Mouse (Mus musculus) ovary, adult 18-20 months (tissue): ENCODE data around the gene Ttll8.

Experiments
- DNase-seq: peaks from one replicate; pipeline ENCODE4 v3.0.0; 2022; ENCODE audit warnings: low spot score, mixed read lengths

The Ttll8 gene

DNA sequence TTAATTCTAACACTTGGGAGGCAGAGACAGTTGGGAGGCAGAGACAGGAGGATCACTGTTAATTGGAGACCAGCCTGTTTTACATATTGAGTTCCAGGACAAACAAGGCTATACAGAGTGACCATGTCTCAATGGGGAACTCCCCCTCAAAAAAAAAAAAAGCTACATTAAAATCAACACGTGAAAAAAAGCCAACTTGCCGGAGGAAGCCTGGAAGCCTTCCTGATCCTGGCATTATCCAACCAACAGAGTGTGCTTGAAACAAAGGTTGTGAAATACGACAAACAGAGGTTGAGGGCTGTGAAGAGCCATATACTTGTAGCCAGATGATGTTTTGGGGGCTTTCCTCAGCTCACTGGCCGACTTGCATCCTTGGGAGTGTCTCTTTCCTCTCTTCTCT, 71.4 kb downstream of the Ttll8 start:
- no peak for DNase-seq

DNA sequence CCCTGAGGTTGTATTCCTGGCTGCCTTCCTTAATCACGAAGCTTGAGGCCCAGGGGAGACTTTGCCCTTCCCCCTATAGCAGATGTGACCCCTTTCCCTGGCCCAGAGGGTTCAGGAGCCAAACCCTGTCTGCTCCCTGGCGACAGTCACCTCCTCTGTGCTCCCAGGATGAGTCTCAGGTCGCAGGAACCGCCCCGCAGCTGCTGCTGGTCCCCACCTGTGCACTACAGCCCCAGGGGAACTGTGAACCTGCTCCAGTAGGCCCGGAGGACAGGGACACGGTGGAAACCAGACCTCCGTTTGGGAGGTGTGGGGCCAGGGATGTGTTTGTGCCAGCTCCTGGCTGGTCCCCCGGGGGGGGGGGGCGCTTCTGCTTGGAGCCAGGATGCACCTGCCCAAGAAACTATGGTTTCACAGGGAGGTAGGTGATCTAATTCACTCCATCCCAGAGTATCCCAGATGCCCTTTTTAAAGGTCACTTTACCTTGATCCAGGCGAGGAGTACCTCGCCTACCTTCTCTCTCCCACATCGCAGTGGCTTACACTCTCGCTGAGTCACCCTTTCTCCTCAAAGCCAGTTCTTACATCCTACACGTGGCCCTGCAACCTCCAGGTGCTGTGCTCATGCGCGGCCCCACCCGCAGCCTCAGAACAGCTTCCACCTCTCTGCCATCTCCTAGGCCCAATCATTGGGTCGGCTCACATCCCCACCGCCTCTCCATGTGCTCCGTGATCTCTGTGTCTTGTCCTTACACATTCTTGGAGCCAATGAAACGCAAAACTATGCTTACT, 72.8 kb downstream of the Ttll8 start:
- no peak for DNase-seq

DNA sequence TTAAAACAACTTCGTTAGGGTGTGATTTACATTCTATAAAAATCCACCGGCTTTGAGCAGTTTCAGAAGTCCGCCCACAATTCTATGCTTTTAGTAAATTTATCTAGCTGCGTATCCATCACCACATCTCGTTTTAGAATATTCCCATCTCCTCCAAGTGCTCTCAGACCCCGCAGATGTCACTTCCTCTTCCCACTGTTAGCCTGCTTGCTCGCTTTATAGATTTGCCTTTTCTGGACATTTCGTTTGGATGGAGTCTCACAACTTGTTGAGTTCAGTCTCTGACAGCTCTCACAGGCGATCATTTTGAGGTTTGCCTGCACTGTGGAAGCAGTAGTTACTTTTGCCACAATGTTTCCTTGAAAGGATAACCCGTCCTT, 77.2 kb downstream of the Ttll8 start:
- DNase-seq = no peak

DNA sequence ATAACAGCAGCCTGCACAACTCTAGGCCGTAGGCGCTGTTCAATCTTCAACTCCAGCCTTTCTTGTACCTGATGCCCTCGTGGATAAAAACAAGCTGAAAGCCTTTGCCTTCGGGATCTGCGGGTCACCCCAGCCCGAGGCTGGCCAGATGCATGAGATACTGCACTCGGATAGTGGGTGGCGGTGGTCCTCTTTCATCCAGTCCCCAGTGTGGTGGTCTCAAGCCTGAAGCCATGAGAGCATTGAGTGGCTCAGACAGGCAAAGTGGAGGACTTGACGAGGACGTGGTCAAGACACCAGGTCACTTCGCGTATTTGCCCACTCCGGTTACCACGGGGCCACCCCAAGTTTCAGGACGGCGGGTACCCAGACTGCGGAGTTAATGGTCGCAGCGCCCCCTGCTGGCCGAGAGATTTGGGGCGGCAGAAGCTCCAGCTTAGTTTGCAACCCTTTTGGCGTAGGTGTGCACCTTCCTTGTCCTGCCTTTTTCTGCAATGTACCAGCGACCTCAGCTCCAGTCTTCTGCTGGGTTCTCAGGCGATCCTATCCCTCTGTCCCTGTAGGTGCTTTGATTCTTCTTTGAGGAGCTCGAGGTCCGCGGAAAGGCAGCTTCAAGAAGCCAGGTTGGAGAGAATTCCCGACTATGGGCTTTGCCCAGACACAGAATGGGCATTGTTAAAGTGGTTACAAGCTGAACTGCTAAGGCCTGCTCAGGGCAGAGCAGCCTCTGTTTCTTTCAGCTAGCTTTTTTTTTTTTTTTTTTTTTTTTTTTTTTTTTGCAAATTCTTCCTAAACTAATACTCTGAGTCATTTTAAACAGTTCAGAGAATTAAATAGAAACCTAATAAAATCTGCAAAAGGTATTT, 77.8 kb downstream of the Ttll8 start:
- DNase-seq = no peak

DNA sequence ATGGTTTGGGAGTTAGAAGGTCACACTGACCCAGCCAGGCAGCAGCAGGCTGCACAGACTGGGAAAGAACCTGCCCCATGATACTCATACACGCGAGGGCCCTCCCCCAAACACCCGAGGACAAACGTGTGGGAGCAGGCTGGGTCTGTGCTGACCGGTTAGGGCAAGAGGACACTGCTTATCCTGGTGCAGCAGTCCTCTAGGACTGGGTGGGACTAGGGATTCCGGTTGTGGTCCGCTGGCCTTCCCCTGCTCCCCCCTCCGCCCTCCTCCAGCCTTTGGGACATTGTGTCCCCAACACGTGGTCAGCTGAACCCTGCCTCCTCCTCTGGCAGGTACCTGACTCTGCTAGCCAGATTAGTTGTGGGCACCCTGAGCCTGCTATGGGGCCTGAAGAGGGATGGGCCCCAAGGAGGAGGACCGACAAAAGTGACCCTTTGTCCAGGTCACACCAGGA, 78.6 kb downstream of the Ttll8 start:
- peak; percentile 64 for DNase-seq

DNA sequence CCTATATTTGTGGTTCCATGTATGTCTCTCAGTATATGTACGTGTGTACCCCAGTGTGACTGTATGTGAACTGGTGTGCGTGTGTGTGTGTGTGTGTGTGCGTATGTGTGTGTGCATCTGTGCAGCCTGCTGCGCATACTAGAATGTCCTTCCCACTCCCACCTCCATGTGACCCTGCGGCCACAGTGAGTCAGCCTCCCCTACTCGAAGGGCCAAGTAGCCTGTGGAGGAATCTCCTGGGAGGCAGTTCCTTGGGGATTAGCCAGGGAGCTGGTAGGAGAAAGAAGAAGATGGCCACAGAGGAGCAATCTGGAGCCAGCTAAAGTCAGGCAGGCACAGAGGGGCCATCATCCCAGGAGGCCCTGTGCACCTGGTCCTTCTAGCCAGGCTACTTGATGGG, 79.7 kb downstream of the Ttll8 start:
- no peak for DNase-seq

DNA sequence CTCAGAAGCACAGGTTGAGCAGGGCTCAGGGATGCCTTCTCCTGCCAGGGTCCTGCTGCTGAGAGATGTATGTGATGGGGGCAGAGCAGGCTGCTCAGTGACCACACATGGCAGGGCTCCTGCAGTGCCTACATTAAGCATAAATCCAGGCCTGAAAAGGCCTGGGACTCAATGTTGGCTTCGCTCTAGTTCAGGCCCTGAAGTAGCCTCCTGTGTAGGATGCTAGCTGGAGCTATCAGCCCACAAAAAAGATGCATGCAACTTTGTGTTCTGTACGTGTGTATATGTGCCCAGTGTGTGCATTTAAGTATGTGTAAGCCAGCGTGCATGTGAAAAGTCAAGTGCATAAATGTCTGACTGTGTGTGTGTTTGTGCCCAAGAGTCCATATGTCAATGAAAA, 80.2 kb downstream of the Ttll8 start:
- DNase-seq = no peak

DNA sequence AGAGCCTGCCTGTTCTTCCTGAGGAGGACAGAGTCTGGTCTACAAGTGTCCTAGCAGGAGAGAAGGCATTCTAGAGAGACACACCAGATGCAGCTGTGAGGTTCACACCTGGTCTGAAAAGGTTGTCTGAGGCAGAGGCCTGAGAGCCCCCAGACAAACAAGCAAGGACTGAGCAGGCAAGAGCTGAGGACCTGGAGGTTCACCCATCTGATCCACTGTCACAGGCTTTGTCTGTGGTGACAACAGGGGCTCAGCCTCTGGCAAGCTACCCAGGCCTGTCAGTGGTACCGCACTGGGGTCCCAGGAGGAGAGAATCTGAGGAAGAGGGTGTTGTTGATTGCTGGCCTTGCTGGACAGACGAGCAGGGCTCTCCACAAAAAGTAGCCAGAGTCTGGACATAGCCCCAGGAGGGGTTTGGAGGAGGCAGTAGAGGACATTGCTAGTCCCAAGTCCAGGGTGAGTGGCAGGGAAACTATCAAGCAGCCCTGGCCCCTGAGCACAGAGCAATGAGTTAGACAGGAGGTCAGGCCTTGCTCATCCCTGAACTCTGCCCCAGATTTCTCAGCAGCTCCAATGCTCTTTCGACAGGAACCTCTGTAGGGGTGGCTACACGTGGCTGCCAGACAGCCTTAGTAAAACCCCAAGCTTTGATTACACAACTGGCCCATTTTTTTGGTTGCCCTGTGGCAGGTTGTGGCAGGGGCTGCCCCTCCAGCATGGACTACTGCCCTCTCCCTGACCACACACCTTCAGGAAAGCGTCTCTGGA, 83.6 kb downstream of the Ttll8 start:
- no peak for DNase-seq

DNA sequence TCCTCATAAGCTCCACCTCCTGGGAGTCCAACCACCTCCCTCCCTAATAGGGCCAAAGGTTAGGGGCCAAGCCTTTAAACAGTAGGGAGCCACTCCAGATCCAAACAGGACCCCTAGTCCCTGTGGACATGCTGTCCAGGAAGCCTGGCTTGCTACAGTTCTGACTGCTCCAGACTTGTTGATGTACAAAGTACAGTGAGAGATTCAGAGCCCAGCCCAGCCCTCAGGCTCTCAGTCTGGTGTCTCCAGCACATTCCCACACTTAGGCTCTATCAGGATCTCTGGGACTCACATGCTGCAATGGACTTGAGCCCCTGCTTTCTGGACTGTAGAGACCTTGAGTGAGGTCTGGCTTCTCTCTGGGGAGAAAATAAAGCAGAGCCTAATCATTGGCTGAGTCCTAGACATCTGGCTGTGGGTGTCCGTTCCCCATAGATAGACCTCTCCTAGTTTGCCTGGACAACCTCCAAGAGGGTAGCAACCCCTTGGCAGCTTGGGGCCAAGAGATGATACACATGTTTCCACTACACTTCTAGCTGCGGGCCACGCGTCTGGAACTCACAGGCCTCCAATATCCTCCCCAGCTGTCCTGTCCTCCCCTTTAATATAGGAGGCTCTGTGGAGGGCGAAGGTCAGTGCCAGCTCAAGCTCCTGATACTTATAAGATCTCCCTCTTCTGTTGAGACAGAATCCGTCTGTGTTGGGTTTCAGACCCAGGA, 86.0 kb downstream of the Ttll8 start:
- no peak for DNase-seq

DNA sequence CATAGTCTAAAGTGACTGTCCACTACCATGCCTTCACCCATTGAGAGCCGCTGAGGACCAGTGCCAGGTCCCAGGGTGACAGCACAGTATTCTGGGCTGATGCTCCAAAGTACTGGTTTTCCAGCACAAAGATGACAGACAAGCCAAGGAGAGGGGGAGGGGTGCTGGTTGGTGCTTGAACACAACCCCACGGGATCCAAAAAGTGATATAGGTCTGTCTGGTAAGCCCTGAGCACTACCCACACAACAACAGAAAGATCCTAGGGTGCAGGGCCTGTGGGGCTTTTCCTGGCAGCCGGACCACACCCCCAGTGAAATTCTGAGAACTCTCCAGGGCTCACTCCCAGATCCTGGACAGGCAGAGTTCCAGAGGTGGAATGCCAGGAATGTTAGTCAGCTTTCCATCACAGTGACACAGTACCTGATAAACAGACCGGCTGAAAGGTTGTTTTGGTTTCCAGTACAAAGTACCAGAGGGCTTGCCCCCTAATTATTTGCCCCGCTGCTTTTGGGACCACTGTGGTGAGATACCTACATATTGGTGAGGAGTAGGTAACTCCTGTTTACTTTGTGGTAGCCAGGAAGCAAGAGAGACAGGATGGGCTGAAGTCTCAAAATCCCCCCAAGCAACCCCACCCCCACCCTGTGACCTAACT, 86.7 kb downstream of the Ttll8 start:
- DNase-seq = peak; percentile 56

DNA sequence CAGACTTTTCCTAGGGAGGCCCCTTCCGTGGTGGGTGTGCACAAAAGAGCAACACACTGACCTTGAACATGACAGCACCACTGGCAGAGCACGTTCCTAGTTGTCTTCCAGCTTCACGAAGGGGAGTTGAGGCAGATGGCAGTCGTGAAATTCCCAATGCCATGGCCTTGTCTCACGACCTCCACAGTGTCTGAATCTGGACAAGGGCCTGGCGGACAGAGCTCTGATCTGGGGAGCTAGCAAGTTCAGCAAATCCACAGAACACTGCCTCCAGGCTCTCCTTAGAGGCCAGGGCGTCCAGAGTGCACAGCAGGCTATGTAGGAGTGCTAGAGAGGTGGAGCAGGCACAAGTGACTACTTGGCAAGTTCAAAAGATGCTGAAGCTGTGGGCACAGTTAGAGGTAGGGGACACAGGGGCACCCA, 87.3 kb downstream of the Ttll8 start:
- DNase-seq = no peak

DNA sequence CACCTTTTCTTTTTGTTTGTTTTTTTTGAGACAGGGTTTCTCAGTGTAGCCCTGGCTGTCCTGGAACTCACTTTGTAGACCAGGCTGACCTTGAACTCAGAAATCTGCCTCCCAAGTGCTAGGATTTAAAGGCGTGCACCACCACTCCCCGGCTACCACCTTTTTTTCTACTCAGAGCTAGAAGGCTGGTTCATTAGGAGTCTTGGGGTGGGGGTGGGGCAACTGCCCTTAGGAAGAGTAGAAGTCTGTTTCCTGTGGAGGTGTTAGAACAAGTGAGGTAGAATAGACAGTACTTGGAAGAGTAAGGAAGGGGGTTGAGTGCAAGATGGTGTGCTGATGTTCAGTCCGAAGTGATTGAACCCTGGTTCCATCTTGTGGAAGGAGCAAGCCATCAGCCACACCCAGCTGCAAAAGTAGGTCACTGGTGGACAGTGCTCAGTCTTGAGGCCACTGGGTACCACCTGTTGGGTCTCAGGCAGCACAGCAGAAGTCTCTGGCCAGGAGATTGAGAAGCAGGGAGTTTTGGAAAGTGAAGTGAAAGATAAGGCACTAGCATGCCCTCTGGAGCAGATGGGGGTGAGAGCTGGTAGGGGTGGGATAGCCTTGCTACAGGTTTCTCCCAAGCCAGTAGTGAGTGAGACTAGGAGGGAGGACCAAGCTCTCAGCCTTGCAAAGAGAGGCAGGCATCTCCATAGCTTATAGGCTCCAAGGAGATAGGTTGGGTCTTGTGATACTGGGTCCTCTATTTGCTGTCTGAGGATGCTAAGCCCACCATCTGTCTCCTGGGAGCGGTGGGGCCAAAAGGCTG, 88.1 kb downstream of the Ttll8 start:
- no peak for DNase-seq

DNA sequence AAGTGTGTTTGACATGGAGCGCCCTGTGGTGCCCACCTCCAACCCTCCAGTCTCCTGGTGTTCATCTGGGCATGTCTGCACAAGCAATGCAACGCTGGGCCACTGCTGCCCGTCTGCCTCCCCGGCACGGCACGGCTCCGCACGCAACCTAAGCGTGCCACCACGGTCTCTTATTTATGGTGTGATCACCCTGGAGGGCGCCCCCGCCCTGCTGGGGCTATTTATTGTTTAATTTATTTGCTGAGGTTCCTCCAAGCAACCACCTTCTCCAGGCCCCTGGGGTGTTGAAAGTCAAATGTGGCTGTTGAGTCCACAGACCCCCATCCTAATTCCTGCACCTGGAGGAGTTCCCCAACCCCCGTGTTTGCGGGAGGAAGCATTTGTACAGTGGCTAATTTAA, 89.2 kb downstream of the Ttll8 start:
- no peak for DNase-seq

DNA sequence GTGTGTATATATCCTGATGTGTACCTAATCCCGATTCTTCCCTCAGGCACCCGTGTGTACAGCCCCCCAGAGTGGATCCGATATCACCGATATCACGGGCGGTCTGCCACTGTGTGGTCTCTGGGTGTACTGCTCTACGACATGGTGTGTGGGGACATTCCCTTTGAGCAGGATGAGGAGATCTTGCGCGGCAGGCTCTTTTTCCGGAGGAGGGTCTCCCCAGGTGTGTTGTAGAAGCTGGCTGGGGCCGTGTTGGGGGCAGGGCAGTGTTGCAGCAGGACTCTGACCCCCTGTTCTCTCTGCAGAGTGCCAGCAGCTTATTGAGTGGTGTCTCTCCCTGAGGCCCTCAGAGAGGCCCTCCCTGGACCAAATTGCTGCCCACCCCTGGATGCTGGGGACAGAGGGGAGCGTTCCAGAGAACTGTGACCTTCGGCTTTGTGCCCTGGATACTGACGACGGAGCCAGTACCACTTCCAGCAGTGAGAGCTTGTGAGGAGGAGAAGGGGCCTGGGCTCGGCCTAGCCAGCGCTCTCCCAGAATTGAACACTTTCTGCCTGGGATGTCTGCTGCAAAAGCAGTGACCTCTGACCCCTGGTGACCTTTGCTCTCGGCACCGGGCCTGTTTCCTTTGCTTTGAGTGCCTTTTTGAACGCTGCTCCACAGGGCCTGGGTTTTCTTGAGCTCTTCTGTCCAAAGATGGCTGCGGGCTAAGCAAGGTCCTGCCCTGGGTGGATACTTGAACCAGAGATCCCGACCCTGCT, 89.8 kb downstream of the Ttll8 start:
- DNase-seq = no peak

DNA sequence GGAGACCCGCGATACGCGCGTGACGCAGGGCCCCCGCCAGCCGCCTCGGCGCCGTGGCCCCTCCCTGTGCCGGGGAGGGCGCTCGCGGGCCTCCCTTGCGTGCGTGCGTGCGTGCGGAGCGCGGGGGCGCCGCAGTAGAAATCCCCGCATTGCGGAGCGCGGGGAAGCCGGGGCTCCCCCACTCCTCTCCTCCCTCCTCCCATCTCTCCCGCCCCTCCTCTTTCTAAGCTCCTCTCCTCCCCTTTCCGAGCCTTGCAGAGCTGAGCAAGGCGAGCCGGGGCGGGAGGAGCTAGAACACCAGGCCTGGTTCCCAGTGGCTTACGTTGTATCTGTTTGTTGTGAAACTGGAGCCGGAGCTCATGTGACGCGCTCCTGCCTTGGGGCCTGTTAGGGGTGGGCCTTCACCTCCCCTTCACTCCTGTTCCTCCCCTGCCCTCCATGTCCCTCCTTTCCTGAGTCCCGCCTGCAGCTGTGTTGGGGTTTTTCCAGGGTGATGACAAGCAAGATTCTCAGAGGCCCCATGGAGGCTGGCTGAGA, 90.5 kb downstream of the Ttll8 start:
- peak; percentile 96 for DNase-seq

DNA sequence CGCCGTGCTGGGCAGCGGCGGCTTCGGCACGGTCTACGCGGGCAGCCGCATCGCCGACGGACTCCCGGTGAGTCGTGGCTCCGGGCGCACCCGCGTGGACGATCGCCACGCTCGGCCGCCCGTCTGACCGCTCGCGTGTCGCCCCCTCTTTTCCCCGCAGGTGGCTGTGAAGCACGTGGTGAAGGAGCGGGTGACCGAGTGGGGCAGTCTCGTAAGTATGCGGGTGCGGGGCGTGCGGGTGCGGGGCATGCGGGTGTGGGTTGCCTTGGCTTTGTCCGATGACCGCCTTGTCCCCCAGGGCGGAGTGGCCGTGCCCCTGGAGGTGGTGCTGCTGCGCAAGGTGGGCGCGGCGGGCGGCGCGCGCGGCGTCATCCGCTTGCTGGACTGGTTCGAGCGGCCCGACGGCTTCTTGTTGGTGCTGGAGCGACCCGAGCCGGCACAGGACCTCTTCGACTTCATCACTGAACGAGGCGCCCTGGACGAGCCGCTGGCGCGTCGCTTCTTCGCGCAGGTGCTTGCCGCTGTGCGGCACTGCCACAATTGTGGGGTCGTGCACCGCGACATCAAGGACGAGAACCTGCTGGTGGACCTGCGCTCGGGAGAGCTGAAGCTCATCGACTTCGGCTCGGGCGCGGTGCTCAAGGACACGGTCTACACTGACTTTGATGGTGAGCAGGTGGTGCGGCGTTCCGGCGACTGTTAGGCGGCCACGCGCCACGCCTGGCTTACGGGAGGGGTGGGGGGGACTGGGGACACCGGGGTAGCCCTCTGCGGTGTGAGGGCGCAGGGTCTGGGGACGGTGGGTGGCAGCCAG, 91.1 kb downstream of the Ttll8 start:
- no peak for DNase-seq

DNA sequence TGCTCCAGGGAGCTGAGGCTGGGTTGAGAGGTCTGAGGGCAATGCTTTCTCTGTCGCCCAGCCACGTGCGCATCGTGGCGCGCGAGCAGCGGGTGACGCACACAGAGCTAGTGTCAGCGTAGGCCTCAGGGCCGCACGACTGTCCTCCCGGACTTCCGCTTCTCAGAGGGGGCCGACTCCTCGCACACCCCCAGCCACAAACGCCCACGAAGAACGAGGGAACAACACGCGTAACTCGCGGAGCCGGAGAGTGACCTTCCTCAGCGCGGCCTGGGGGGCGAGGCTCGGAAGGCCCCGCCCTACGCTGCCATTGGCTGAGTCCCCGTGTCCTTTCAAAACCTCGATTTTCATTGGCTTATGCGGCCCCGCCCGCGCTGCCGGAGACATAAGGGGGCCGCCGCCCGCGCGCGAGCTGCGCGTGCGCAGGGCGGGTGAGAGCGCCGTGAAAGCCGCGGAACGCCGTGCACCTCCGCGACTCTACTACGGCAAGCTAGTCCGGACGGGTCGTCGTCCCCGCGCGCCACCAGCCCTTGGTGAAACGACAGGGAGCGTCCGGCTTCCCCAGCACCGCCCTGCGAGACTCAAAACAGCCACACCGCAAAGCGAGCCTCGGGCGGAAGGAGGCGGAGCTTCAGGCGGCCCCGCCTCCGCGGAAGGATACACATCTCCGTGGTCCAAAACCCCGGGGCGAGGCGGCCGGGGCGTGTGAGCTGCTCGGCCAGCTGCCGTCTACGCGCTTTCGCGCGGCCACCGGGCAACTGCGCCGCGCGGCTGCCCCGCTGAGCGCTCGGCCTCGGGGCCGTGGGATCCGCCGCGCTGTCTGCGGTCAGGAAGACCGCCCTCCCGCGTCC, 92.2 kb downstream of the Ttll8 start, which contains the start of gene Pim3:
Pim3 (plus strand) TSS at position 415 of the 851 bp plus-strand sequence.
- DNase-seq = peak; percentile 95
